Mouse (Mus musculus) intestine, embryonic 15.5 days (tissue): ENCODE data around the gene Fyb. TPM values are rescaled to one million over a fixed set of nuclear protein-coding genes. Genes with fewer than 3 reads are reported as not detected.

Experiments used
- ATAC-seq: fragments of 200-750 bp; cut with Nextera tagmentation; 2 replicates; pipeline ENCODE4 v1.8.0; 2017; ENCODE audit warnings: moderate TSS enrichment, moderate library complexity
- H3K27ac ChIP-seq: fragments of 300-500 bp; sonication (generic); 2 replicates; pipeline ENCODE4 v1.5.1; 2015; ENCODE audit warnings: mild to moderate bottlenecking, inconsistent platforms
- H3K27me3 ChIP-seq: fragments of 300-500 bp; sonication (generic); replicated peaks from 2 replicates; pipeline ENCODE4 v1.6.1; 2015; ENCODE audit warnings: inconsistent platforms
- H3K36me3 ChIP-seq: fragments of 300-500 bp; sonication (generic); 2 replicates; pipeline ENCODE4 v1.6.1; 2015; ENCODE audit warnings: inconsistent platforms
- H3K4me1 ChIP-seq: fragments of 300-500 bp; sonication (generic); replicated peaks from 2 replicates; pipeline ENCODE4 v1.6.1; 2015; ENCODE audit warnings: inconsistent platforms
- H3K4me2 ChIP-seq: fragments of 300-500 bp; sonication (generic); replicated peaks from 2 replicates; pipeline ENCODE4 v1.6.1; 2015; ENCODE audit warnings: mild to moderate bottlenecking, inconsistent platforms
- H3K4me3 ChIP-seq: fragments of 300-500 bp; sonication (generic); replicated peaks from 2 replicates; pipeline ENCODE4 v1.5.1; 2015; ENCODE audit warnings: inconsistent platforms
- H3K9ac ChIP-seq: fragments of 300-500 bp; sonication (generic); 2 replicates; pipeline ENCODE4 v1.6.1; 2015; ENCODE audit warnings: inconsistent platforms
- H3K9me3 ChIP-seq: fragments of 300-500 bp; sonication (generic); 2 replicates; pipeline ENCODE4 v1.6.1; 2016; ENCODE audit warnings: inconsistent platforms
- WGBS: fragments of 180-500 bp; shearing (Covaris S2); methylation state at CpG from one replicate; pipeline ENCODE4 v1.1.7; 2015; 5-methylcytosine and 5-hydroxymethylcytosine counted together
- polyA plus RNA-seq: library from polyadenylated mRNA; unstranded; fragments of >200 nt; fragmentation: Nextera tagmentation; extraction: Ambion mirVana; gene quantifications from 2 replicates; pipeline ENCODE4 v1.2.1, GENCODE M21; 2015

The Fyb gene
- 6.5 and 8.6 TPM in 2 replicates for polyA plus RNA-seq

GRCm38 (mm10) chr15:6522653-6523167 lies at the start of gene Fyb:
TSS of gene Fyb (plus strand) at chr15:6522853.
- H3K4me2 ChIP-seq = no peak within 1 kb of the TSS
- no peak within 1 kb of the TSS for H3K27ac ChIP-seq
- no peak within 1 kb of the TSS for H3K4me3 ChIP-seq
- H3K4me1 ChIP-seq = no peaks in the 10 kb centered on the region
- no peak within 1 kb of the TSS for H3K9ac ChIP-seq
- 58% methylated on average over 8 of the region's 8 CpGs for WGBS
- H3K36me3 ChIP-seq = no peaks in the 10 kb centered on the region
- H3K9me3 ChIP-seq = no peaks in the 10 kb centered on the region
- no peaks in the 10 kb centered on the region for H3K27me3 ChIP-seq
- no peak for ATAC-seq

DNA sequence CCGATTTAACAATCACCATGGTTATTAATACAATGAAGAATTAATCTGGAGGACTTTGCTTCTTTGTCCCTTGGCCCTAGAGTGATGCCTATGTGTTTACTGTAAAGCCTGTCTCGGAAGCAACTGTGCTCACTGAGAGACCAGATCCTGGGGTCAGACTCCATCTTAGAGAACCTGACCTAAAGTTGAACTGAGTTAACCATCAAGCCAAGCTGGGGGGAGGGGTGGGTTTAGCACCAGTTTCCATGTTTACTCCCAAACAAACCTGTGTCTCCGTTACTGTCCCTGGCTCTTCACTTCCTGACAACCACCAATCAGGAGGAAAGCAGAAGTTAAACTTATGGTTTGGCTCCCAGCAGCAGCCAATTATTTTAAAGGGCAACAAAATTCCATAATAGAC lies 39.1 kb upstream of the Fyb start:
- no peak for ATAC-seq

DNA sequence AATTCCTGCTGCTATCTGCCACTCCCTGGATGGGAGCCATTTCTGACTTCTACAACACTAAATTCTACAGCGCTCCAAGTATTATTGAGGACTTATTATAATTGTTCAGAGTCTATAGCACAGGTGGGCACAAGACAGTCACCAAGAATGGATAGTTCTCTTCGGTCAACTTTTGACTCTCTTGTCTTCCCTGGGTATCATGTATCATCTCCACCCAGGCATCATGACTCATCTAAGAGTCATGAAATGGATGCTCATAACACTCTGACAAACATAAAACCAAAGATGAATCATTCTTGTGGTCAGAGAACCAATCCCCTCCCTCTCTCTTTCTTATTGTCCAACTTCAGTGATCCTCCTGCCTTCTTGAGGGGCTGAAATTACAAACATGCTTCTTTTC lies 30.3 kb upstream of the Fyb start:
- H3K9ac ChIP-seq = no peak overlapping the region
- no peaks in the 10 kb centered on the region for H3K27me3 ChIP-seq
- H3K36me3 ChIP-seq = no peaks in the 10 kb centered on the region
- H3K9me3 ChIP-seq = no peaks in the 10 kb centered on the region
- 89% methylated on average over 2 of the region's 2 CpGs for WGBS
- no peak overlapping the region for H3K27ac ChIP-seq
- H3K4me3 ChIP-seq = no peak overlapping the region
- H3K4me2 ChIP-seq = no peak overlapping the region
- no peaks in the 10 kb centered on the region for H3K4me1 ChIP-seq
- no peak for ATAC-seq

More for the DNA sequence above, 39.1 kb upstream of the Fyb start:
- no peak overlapping the region for H3K4me3 ChIP-seq
- no peaks in the 10 kb centered on the region for H3K4me1 ChIP-seq
- no peaks in the 10 kb centered on the region for H3K9me3 ChIP-seq
- no peak overlapping the region for H3K27ac ChIP-seq
- H3K27me3 ChIP-seq = no peaks in the 10 kb centered on the region
- no peak overlapping the region for H3K9ac ChIP-seq
- no peaks in the 10 kb centered on the region for H3K36me3 ChIP-seq
- 64% methylated on average over 3 of the region's 3 CpGs for WGBS
- no peak overlapping the region for H3K4me2 ChIP-seq

DNA sequence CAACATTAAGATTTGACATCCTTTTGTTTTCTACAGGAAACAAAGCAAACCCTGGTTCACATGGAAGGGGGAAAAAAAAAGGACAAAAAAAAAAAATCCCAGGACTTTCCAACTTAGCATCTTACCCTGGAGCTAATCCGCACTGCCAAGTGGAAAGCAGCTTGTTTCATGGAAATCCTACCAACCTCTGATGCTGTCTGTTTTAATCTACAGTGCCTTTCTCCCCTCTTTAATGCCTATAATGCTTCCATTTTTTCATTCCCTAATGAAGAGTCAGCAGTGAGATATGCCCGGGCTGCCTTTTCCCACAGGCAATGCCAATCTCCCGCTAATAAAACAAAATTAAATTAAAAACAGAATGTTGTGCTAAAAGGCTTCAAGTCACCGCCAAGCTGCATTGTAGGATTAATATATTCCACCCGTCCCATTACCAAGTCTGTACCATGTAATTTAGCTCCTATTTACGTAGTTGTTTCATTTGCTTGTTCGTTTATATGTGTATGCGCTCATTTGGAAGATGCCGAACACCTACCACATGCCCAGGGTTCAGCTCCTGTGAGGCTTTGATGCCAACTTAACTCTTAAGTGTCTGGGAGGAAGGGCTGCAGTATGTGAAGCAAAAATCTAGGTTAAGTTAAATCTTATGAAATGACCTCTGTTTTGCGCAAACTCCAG lies 24.1 kb upstream of the Fyb start:
- WGBS = 83% methylated on average over 10 of the region's 10 CpGs
- Histone ChIP-seq H3K9ac (no peak overlapping the region), H3K27ac (no peak overlapping the region), H3K4me3 (no peak overlapping the region), H3K9me3 (no peaks in the 10 kb centered on the region), H3K4me2 (no peak overlapping the region), H3K4me1 (no peaks in the 10 kb centered on the region), H3K36me3 (no peaks in the 10 kb centered on the region), H3K27me3 (no peaks in the 10 kb centered on the region)
- no peak for ATAC-seq

DNA sequence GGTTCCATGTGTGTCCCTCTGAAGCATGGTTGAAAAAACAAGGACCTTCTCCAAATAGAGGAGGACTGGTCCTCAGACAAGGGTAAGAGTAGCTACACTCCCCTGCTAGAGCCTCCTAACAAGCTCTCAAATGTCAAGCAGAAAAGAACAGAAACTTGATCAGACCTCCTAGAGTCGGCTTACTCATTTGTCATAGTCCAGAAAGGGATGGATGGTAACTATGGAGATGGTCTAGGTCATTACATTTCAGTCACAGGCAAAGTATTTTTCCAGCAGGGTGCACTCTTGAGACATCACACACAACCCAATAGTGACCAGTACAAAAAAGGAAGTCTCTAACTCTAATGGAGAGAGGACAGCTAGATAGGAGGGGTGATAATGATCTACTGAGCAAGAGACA lies 21.9 kb upstream of the Fyb start:
- no peaks in the 10 kb centered on the region for H3K27me3 ChIP-seq
- no peak for ATAC-seq
- no peak overlapping the region for H3K4me2 ChIP-seq
- H3K9me3 ChIP-seq = no peaks in the 10 kb centered on the region
- no peaks in the 10 kb centered on the region for H3K4me1 ChIP-seq
- H3K27ac ChIP-seq = no peak overlapping the region
- 62% methylated on average over 1 of the region's 1 CpGs for WGBS
- H3K9ac ChIP-seq = no peak overlapping the region
- H3K4me3 ChIP-seq = no peak overlapping the region
- H3K36me3 ChIP-seq = no peaks in the 10 kb centered on the region

DNA sequence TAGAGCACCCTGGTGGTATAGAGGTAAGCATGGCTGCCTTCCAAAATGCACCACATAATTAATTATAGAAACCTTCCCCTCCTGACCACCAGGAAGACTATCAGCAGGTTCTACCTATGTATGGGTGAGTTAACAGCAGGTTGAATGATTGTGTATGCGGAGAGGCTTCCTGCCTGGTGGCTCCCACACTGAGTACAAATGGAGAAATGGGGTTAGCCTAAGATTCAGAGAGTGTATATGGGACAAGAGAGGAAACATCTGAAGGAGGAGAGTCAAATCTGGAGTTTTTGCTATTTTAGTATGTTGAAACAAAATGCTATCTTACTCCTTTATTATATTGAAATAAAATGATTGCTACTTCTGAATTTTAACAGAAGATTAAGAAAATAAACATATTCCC lies 5.1 kb upstream of the Fyb start:
- Histone ChIP-seq H3K9me3 (no peaks in the 10 kb centered on the region), H3K4me1 (no peaks in the 10 kb centered on the region), H3K27ac (no peak overlapping the region), H3K4me3 (no peak overlapping the region), H3K27me3 (no peaks in the 10 kb centered on the region), H3K4me2 (no peak overlapping the region), H3K36me3 (no peaks in the 10 kb centered on the region), H3K9ac (no peak overlapping the region)
- ATAC-seq = no peak
- WGBS = 97% methylated on average over 1 of the region's 1 CpGs

DNA sequence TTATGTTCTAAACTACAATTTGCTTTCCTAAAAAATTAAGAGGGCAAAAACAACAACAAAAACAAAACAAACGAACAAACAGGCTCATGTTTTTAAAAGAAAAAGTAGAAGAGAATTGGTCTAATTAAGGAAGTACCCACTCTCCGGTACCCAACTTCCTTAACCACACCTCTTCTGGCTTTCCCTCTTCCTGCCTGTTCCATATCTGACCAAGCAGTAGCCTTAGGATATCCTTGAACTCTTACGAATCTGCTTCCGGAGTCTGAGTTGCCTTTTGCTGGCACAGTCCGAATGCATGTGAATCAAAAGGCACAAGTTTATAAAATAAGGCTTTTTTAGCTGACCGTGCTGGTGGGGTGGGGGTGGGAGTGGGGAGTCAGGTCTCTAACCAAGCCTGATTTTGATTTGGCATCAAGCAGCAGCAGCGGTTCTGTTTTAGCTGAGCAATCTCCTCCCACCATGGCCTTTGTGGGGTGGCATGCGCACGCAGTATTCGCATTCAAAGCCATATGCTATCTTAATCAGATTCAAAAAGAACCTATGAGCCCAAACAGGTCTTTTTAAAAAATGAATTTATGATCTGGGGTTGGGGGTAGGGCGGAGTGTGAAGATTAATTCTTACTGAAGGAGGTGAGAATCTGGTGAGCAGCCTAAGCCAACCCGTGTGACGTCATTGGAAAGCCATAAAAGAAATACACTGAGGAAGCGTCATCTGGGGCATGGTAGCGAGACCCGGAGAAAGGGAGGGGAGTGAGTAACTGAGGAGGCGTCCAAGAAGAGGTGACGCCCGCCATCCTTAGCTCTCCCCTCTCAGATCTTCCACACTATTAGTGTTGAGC lies 3.0 kb upstream of the Fyb start:
- Histone ChIP-seq H3K4me2 (no peak overlapping the region), H3K27ac (no peak overlapping the region), H3K4me3 (no peak overlapping the region), H3K9me3 (no peaks in the 10 kb centered on the region), H3K36me3 (no peaks in the 10 kb centered on the region), H3K4me1 (no peaks in the 10 kb centered on the region), H3K27me3 (no peaks in the 10 kb centered on the region), H3K9ac (no peak overlapping the region)
- 84% methylated on average over 19 of the region's 19 CpGs for WGBS
- no peak; the same call in 1 of the 2 replicates for ATAC-seq

- Histone ChIP-seq H3K27me3 (no peaks in the 10 kb centered on the region), H3K4me3 (no peak overlapping the region), H3K9me3 (no peaks in the 10 kb centered on the region), H3K27ac (no peak overlapping the region), H3K9ac (no peak overlapping the region), H3K4me2 (no peak overlapping the region), H3K36me3 (no peaks in the 10 kb centered on the region), H3K4me1 (no peaks in the 10 kb centered on the region)
- ATAC-seq = peak; percentile 47; the same call in 1 of the 2 replicates
- WGBS = 56% methylated on average over 10 of the region's 10 CpGs
These were observed 2.0 kb upstream of the Fyb start for GRCm38 (mm10) chr15:6520505-6521155.

DNA sequence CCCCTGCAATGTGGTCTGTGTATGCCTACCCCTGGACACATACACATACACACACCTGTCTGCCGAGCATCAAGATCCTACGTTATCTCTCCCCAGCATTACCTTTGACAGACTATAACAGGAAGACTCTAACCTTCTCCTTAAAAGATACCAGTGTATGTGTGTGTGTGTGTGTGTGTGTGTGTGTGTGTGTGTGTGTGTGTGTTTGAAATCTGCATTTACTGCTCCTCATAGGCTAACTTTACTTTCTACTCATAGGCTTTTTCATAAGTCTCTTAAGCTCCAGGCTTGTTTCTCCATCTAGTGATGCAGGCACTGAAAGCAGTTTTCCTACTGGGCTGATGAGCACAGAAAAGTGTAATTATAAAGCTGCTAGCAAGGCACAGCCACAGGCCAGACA lies 2.1 kb downstream of the Fyb start:
- 78% methylated on average over 2 of the region's 2 CpGs for WGBS
- no peaks in the 10 kb centered on the region for H3K36me3 ChIP-seq
- H3K9me3 ChIP-seq = no peaks in the 10 kb centered on the region
- H3K9ac ChIP-seq = no peak overlapping the region
- ATAC-seq = no peak
- H3K4me2 ChIP-seq = no peak overlapping the region
- no peaks in the 10 kb centered on the region for H3K4me1 ChIP-seq
- H3K27ac ChIP-seq = no peak overlapping the region
- H3K27me3 ChIP-seq = no peaks in the 10 kb centered on the region
- H3K4me3 ChIP-seq = no peak overlapping the region

DNA sequence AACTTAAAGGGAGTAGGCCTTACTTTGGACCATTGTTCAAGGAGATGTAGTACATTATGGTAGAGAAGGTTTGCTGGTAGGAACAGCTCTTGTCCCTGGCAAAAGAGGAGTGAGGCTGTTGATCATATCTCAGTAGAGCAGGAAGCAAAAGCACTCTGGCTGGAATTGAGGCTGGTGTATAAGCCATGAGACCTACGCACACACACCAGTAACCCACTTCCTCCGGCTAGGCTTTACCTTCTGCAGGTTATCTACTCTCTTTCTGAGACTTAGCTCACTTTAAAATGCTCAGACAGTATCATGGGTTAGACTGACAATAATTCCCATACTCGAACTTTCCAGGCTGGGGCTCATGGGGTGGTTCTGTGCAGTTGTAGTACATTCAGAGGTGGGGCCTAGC lies 2.7 kb downstream of the Fyb start:
- no peak overlapping the region for H3K4me3 ChIP-seq
- no peaks in the 10 kb centered on the region for H3K27me3 ChIP-seq
- H3K4me1 ChIP-seq = no peaks in the 10 kb centered on the region
- 84% methylated on average over 3 of the region's 3 CpGs for WGBS
- no peak for ATAC-seq
- no peaks in the 10 kb centered on the region for H3K9me3 ChIP-seq
- no peaks in the 10 kb centered on the region for H3K36me3 ChIP-seq
- no peak overlapping the region for H3K27ac ChIP-seq
- H3K4me2 ChIP-seq = no peak overlapping the region
- H3K9ac ChIP-seq = no peak overlapping the region

- Histone ChIP-seq H3K27me3 (no peaks in the 10 kb centered on the region), H3K4me2 (no peak overlapping the region), H3K4me3 (no peak overlapping the region), H3K27ac (no peak overlapping the region), H3K9me3 (no peaks in the 10 kb centered on the region), H3K9ac (no peak overlapping the region), H3K36me3 (no peaks in the 10 kb centered on the region), H3K4me1 (no peaks in the 10 kb centered on the region)
- 91% methylated on average over 3 of the region's 3 CpGs for WGBS
- ATAC-seq = no peak
These were observed 11.2 kb downstream of the Fyb start for GRCm38 (mm10) chr15:6533858-6534343.

GRCm38 (mm10) chr15:6534592-6534991 lies 11.9 kb downstream of the Fyb start:
- no peaks in the 10 kb centered on the region for H3K36me3 ChIP-seq
- ATAC-seq = no peak
- WGBS = 79% methylated on average over 8 of the region's 8 CpGs

More at GRCm38 (mm10) chr15:6534592-6534991, 11.9 kb downstream of the Fyb start:
- Histone ChIP-seq H3K27ac (no peak overlapping the region), H3K4me3 (no peak overlapping the region), H3K27me3 (no peaks in the 10 kb centered on the region), H3K4me1 (no peaks in the 10 kb centered on the region), H3K4me2 (no peak overlapping the region), H3K9me3 (no peaks in the 10 kb centered on the region), H3K9ac (no peak overlapping the region)
